Comparison of ENCODE assay signal across 16 mouse cellular contexts in the genomic region with DNA sequence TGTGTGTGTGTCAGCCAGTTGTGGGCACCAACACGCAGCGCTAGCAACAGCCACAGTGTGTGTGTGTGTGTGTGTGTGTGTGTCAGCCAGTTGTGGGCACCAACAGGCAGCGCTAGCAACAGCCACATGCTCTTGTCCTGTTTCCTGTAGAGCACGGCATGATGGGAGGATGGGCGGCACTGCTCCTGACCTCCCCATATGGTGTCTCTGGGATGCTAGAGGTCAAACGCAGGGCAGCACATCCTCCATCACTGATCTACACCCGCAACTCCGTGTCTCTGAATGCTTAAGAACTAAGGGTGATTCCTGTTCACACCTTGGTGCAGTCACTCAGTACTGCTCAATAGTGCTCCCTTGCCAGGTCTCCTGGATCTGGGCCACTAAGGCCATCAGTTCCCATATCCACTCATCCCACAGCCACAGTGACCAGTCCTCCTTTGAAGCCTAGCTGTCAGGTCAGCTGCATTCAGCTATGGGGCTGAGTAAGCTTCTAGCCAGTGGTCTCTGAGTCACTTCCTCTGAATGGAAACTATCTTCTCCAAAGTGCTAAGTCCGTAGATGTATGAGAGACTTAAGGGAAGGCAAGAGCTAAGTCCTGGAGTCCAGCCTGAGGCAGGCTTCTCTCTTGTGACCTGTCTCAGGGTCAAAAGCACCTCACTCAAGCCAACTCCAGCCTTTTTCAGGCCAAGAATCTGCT. TPM values are rescaled to one million over a fixed set of nuclear protein-coding genes. Genes with fewer than 3 reads are reported as not detected.
DNase-seq lines count a peak whose midpoint lies in the region; ATAC-seq and TF ChIP-seq lines count a peak whose summit lies in the region.
"Had no signal": no experiment of that assay in that cellular context is flagged by ENCODE, and none has a peak within 500 bp of the region (broad histone marks: within the 10 kb centered on the region; RNA-seq: fewer than 3 reads in every experiment).

No protein-coding gene starts in this region.

- peak; percentile 17 for DNase-seq in kidney, adult 9 months
- DNase-seq in kidney, postnatal 36 days = no peak
- no peak for DNase-seq in spleen, adult 12 weeks (ENCODE audit: low spot score)
- DNase-seq in heart, postnatal 36 days = no peak
- DNase-seq: cerebellum, adult 11 months; cerebellum, postnatal 36 days; gastrocnemius, adult 2 months; midbrain, embryonic 14.5 days; thymus, postnatal 4 days had no signal

- H3K4me3 ChIP-seq in megakaryocyte, embryonic 14.5 days (replicated peaks) = peak overlapping the region; percentile 72
- no peak overlapping the region for H3K4me3 ChIP-seq in bone marrow macrophage, adult 2 months (ENCODE audit: insufficient read depth, low read length)
- H3K4me3 ChIP-seq: gastrocnemius, adult 2 months; lung, embryonic 15.5 days; stomach, embryonic 15.5 days had no signal

- H3K27me3 ChIP-seq in megakaryocyte, embryonic 14.5 days (replicated peaks) = peaks cover 2% of the 10 kb centered on the region
- H3K27me3 ChIP-seq: lung, embryonic 15.5 days; stomach, embryonic 15.5 days had no signal

- H3K4me1 ChIP-seq in megakaryocyte, embryonic 14.5 days = peaks cover 65% of the 10 kb centered on the region
- peaks cover 45% of the 10 kb centered on the region for H3K4me1 ChIP-seq in bone marrow macrophage, adult 2 months (ENCODE audit: control insufficient read depth, insufficient read depth, low read length)
- H3K4me1 ChIP-seq: lung, embryonic 15.5 days; stomach, embryonic 15.5 days had no signal

- no peaks in the 10 kb centered on the region for H3K9me3 ChIP-seq in megakaryocyte, embryonic 14.5 days
- H3K9me3 ChIP-seq: lung, embryonic 15.5 days; stomach, embryonic 15.5 days had no signal

- TF ChIP-seq POLR2A in bone marrow macrophage, adult 2 months (IDR thresholded peaks at IDR 0.05; ENCODE audit: borderline replicate concordance, low read depth, low read length) = no peak

- no peak for ATAC-seq in megakaryocyte, adult 5-6 weeks (ENCODE audit: poor library complexity, severe bottlenecking)
- ATAC-seq: forebrain, embryonic 14.5 days; inflammation-experienced regulatory T-cells, adult 6 months had no signal

- peaks cover 61% of the 10 kb centered on the region for H3K36me3 ChIP-seq in megakaryocyte, embryonic 14.5 days (replicated peaks; ENCODE audit: low read length)

- no peak for TF ChIP-seq CTCF in bone marrow macrophage, adult 2 months (IDR thresholded peaks at IDR 0.05; ENCODE audit: low read depth, low read length)

- intact Hi-C loops in heart, postnatal 36 days (cut with DNase I) = no loop called here

- peak overlapping the region; percentile 86 for H3K27ac ChIP-seq in bone marrow macrophage, adult 2 months (ENCODE audit: insufficient read depth, low read depth, low read length)
- H3K27ac ChIP-seq: gastrocnemius, adult 2 months; lung, embryonic 15.5 days; stomach, embryonic 15.5 days had no signal

RNA-seq across cellular contexts. Expression of gene Gsg1l, which starts 15.2 kb away (rescaled TPM):
- polyA plus RNA-seq in megakaryocyte, embryonic 14.5 days (2012; ENCODE audit: insufficient read depth, low replicate concordance) = 0.58 and 0.69 TPM in 2 replicates
- total RNA-seq in megakaryocyte, adult 5-6 weeks (2015) = not detected in 2 replicates
- not detected in 2 replicates for total RNA-seq in megakaryocyte, adult 5-6 weeks (2017)
- not detected in 2 replicates for polyA plus RNA-seq in bone marrow macrophage, adult 2 months (2012; ENCODE audit: insufficient read depth, insufficient read length, missing spikeins)
- 10 to 100 TPM in 1 of 2 experiments, 1 to 10 TPM in 1; 7.1 to 10.6 TPM for total RNA-seq in heart, postnatal 36 days (2021)
- total RNA-seq: gastrocnemius, adult 2 months had no signal
- polyA plus RNA-seq: inflammation-experienced regulatory T-cells, adult 6 months had no signal

Comparison
In these comparisons a context has a peak if more than half of its experiments do, and no peak if none do; other contexts are left out.
1. RNA of gene Gsg1l, which starts 15.2 kb away (total RNA-seq): 7.1 to 10.6 TPM in heart, postnatal 36 days; not detected in megakaryocyte, adult 5-6 weeks; every median in the first group is over 4 times any median in the second.